Mouse (Mus musculus) liver, postnatal 0 days (tissue): ENCODE measurements around the gene Washc1. TPM values are rescaled to one million over a fixed set of nuclear protein-coding genes. Genes with fewer than 3 reads are reported as not detected.
A peak's percentile ranks its signal among the peaks of the same experiment; 100 is the strongest.

Experiments used
- ATAC-seq: fragments of 200-750 bp; cut with Nextera tagmentation; 2 replicates; pipeline ENCODE4 v1.8.0; 2017; ENCODE audit warnings: mild to moderate bottlenecking, moderate library complexity
- DNase-seq: peaks from one replicate; pipeline ENCODE4 v3.0.0-alpha.2; 2016
- H3K27ac ChIP-seq: fragments of 300-500 bp; sonication (generic); 2 replicates; pipeline ENCODE4 v1.5.1; 2014; ENCODE audit warnings: antibody characterized with exemption, moderate library complexity, mild to moderate bottlenecking, low read depth
- H3K27me3 ChIP-seq: fragments of 300-500 bp; sonication (generic); 2 replicates; pipeline ENCODE4 v1.6.1; 2014; ENCODE audit warnings: low read length, control low read depth, mixed read lengths; ENCODE audit not compliant: insufficient read depth
- H3K36me3 ChIP-seq: fragments of 300-500 bp; sonication (generic); replicated peaks from 2 replicates; pipeline ENCODE4 v1.6.1; 2014; ENCODE audit warnings: mild to moderate bottlenecking, control low read depth, low read length, moderate library complexity, mixed read lengths; ENCODE audit not compliant: insufficient read depth
- H3K4me1 ChIP-seq: fragments of 300-500 bp; sonication (generic); 2 replicates; pipeline ENCODE4 v1.6.1; 2014; ENCODE audit warnings: antibody characterized with exemption, mild to moderate bottlenecking, control low read depth; ENCODE audit not compliant: insufficient read depth
- H3K4me2 ChIP-seq: fragments of 300-500 bp; sonication (generic); 2 replicates; pipeline ENCODE4 v1.6.1; 2014; ENCODE audit warnings: low read depth, mild to moderate bottlenecking, low read length, moderate library complexity, mixed read lengths
- H3K4me3 ChIP-seq: fragments of 300-500 bp; sonication (generic); 2 replicates; pipeline ENCODE4 v1.5.1; 2014; ENCODE audit warnings: low read depth, low read length
- H3K9ac ChIP-seq: fragments of 300-500 bp; sonication (generic); replicated peaks from 2 replicates; pipeline ENCODE4 v1.6.1; 2014; ENCODE audit warnings: mild to moderate bottlenecking, moderate library complexity
- H3K9me3 ChIP-seq: fragments of 300-500 bp; sonication (generic); 2 replicates; pipeline ENCODE4 v1.6.1; 2016; ENCODE audit warnings: mild to moderate bottlenecking, control low read depth, low read length, mixed read lengths
- CTCF ChIP-seq: sonication (generic); IDR thresholded peaks from 2 replicates; pipeline ENCODE4 v1.5.1; 2016; ENCODE audit warnings: antibody characterized with exemption, low read depth
- EP300 ChIP-seq: IDR thresholded peaks from 2 replicates; pipeline ENCODE4 v1.6.1; 2016; ENCODE audit warnings: antibody characterized with exemption, low read depth, mild to moderate bottlenecking
- WGBS: fragments of 180-500 bp; shearing (Covaris S2); extraction: QIAGEN DNeasy Blood & Tissue Kit; methylation state at CpG from one replicate; pipeline ENCODE4 v1.1.7; 2014; ENCODE audit not compliant: insufficient replicate concordance; 5-methylcytosine and 5-hydroxymethylcytosine counted together
- polyA plus RNA-seq: library from polyadenylated mRNA; unstranded; fragments of >200 nt; fragmentation: Nextera tagmentation; extraction: Ambion mirVana; gene quantifications from 2 replicates; pipeline ENCODE4 v1.2.1, GENCODE M21; 2015

Washc1 gene
- polyA plus RNA-seq, 1 experiment from 2014 or later: 13.2 TPM

DNA sequence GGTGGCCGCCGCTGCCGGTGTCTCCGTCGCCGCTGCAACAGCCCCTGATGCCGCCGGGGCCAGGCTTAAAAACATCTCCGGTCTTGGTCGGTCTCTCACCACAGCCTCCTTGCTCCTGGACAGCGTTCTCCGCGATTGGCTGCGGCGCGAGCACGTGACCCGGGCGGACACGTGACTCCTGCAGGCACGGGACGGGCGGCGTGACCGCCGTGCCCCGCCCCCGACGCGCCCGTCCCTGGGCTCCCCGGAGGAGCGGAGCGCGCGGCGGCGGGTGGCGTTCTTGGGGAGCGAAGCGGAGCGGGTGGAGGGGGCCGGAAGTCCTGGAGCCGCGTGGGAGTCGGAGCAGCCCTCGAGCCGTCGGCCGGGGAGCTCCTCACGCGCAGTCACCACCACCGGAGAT lies 34.4 kb upstream of the Washc1 start, which contains the start of gene Ankrd12:
Ankrd12 (minus strand) TSS at position 156 of the 400 bp plus-strand sequence.
- DNase-seq (peak; percentile 97), ATAC-seq (peak; percentile 97)
- H3K27me3 ChIP-seq: no peaks in the 10 kb centered on the region
- peaks cover 20% of the 10 kb centered on the region for H3K36me3 ChIP-seq
- TF ChIP-seq CTCF (no peak), EP300 (no peak)
- peaks cover 6% of the 10 kb centered on the region; the same call in 1 of the 2 replicates for H3K4me1 ChIP-seq
- H3K4me3 ChIP-seq: peak within 1 kb of the TSS; percentile 88
- peak within 1 kb of the TSS; percentile 82 for H3K9ac ChIP-seq
- peak within 1 kb of the TSS; percentile 98 for H3K27ac ChIP-seq
- 6% methylated on average over 47 of the region's 53 CpGs for WGBS
- peak within 1 kb of the TSS; percentile 79 for H3K4me2 ChIP-seq
- no peaks in the 10 kb centered on the region for H3K9me3 ChIP-seq

- peaks cover 20% of the 10 kb centered on the region for H3K36me3 ChIP-seq
- no peak for DNase-seq
- H3K9me3 ChIP-seq: no peaks in the 10 kb centered on the region
- TF ChIP-seq EP300 (no peak), CTCF (no peak)
- 1% methylated on average over 23 of the region's 23 CpGs for WGBS
- peaks cover 6% of the 10 kb centered on the region; the same call in 1 of the 2 replicates for H3K4me1 ChIP-seq
- peak overlapping the region; percentile 98 for H3K27ac ChIP-seq
- H3K4me2 ChIP-seq: peak overlapping the region; percentile 79
- H3K9ac ChIP-seq: peak overlapping the region; percentile 82
- H3K4me3 ChIP-seq: peak overlapping the region; percentile 88
- no peaks in the 10 kb centered on the region for H3K27me3 ChIP-seq
- ATAC-seq: peak; percentile 39
These were observed 33.9 kb upstream of the Washc1 start for GRCm38 (mm10) chr17:66077437-66077850.

DNA sequence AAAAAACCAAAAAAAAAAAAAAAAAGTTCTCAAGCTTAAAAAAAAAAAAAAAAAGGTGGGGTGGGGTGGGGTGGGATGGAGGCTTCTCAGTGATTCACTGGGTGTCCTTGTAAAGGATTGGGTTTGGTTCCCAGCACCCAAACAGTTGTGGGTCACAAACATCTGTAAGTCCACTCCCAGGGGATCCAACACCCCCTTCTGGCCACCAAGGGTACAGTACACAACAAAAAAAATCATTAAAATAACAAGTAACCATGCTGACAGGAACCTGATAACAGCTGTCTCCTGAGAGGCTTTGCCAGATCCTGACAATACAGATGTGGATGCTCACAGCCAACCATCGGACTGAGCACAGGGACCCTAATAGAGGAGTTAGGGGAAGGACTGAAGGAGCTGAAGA lies 26.9 kb upstream of the Washc1 start:
- Histone ChIP-seq H3K9me3 (no peaks in the 10 kb centered on the region), H3K4me2 (no peak overlapping the region), H3K4me1 (no peaks in the 10 kb centered on the region), H3K36me3 (peaks cover 37% of the 10 kb centered on the region), H3K4me3 (no peak overlapping the region), H3K27me3 (no peaks in the 10 kb centered on the region), H3K27ac (no peak overlapping the region), H3K9ac (no peak overlapping the region)
- DNase-seq (no peak), ATAC-seq (no peak)
- 64% methylated on average over 1 of the region's 1 CpGs for WGBS
- TF ChIP-seq CTCF (peak; percentile 37), EP300 (no peak)

DNA sequence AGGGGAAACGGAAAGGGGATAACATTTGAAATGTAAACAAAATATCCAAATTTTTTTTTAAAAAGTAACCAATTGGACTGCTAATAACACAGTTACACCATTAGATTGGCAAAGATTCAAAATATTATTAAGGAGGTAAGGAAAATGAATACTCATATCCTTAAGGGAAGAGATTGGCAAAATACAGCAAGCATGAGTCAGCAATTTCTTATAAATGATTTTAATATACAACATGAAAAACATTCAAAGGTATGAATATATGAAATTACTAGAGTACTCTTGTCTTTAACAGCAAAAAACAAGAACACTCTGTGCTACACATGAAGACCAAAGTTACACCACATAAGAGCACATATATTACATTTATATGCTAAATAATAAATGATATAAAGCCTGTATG lies 26.3 kb upstream of the Washc1 start:
- H3K4me3 ChIP-seq: no peak overlapping the region
- DNase-seq: no peak
- no peak overlapping the region for H3K9ac ChIP-seq
- no peak for ATAC-seq
- TF ChIP-seq EP300: no peak
- no peak for TF ChIP-seq CTCF
- 100% methylated on average over 1 of the region's 1 CpGs for WGBS
- H3K27ac ChIP-seq: no peak overlapping the region
- H3K27me3 ChIP-seq: no peaks in the 10 kb centered on the region
- H3K4me2 ChIP-seq: no peak overlapping the region
- peaks cover 35% of the 10 kb centered on the region for H3K36me3 ChIP-seq
- no peaks in the 10 kb centered on the region for H3K4me1 ChIP-seq
- H3K9me3 ChIP-seq: no peaks in the 10 kb centered on the region

- Histone ChIP-seq H3K4me3 (no peak overlapping the region), H3K4me2 (no peak overlapping the region), H3K9me3 (no peaks in the 10 kb centered on the region), H3K4me1 (no peaks in the 10 kb centered on the region), H3K9ac (no peak overlapping the region), H3K27me3 (no peaks in the 10 kb centered on the region), H3K36me3 (peaks cover 32% of the 10 kb centered on the region), H3K27ac (no peak overlapping the region)
- no peak for DNase-seq
- TF ChIP-seq CTCF: no peak
- ATAC-seq: no peak
These were observed 21.1 kb upstream of the Washc1 start for GRCm38 (mm10) chr17:66090251-66090650.

GRCm38 (mm10) chr17:66091392-66091791 lies 20.0 kb upstream of the Washc1 start:
- DNase-seq: no peak
- no peak overlapping the region for H3K27ac ChIP-seq
- H3K4me1 ChIP-seq: no peaks in the 10 kb centered on the region

GRCm38 (mm10) chr17:66092065-66092464 lies 19.3 kb upstream of the Washc1 start:
- no peaks in the 10 kb centered on the region for H3K9me3 ChIP-seq
- WGBS: 91% methylated on average over 2 of the region's 2 CpGs

More at GRCm38 (mm10) chr17:66091392-66091791, 20.0 kb upstream of the Washc1 start:
- no peak for ATAC-seq
- no peak overlapping the region for H3K4me3 ChIP-seq
- H3K36me3 ChIP-seq: peaks cover 26% of the 10 kb centered on the region
- TF ChIP-seq EP300 (no peak), CTCF (no peak)
- no peaks in the 10 kb centered on the region for H3K9me3 ChIP-seq
- H3K27me3 ChIP-seq: no peaks in the 10 kb centered on the region
- H3K9ac ChIP-seq: no peak overlapping the region
- H3K4me2 ChIP-seq: no peak overlapping the region
- 91% methylated on average over 2 of the region's 2 CpGs for WGBS

More at GRCm38 (mm10) chr17:66092065-66092464, 19.3 kb upstream of the Washc1 start:
- Histone ChIP-seq H3K9ac (no peak overlapping the region), H3K36me3 (peaks cover 21% of the 10 kb centered on the region), H3K4me2 (no peak overlapping the region), H3K4me1 (no peaks in the 10 kb centered on the region), H3K27me3 (no peaks in the 10 kb centered on the region), H3K27ac (no peak overlapping the region), H3K4me3 (no peak overlapping the region)
- ATAC-seq (no peak), DNase-seq (no peak)
- TF ChIP-seq EP300 (no peak), CTCF (no peak)
